Mouse (Mus musculus) MEL (cell line): Measurements from ENCODE around the gene Sdsl. TPM values are rescaled to one million over a fixed set of nuclear protein-coding genes. Genes with fewer than 3 reads are reported as not detected.

ENCODE experiments used
- DNase-seq: peaks from one replicate; pipeline ENCODE4 v3.0.0; 2011; ENCODE audit warnings: low read depth, low spot score
- H3K27ac ChIP-seq: 2 replicates; pipeline ENCODE4 v1.5.1; 2012; ENCODE audit warnings: low read depth, mild to moderate bottlenecking, control low read depth, low read length, moderate library complexity; ENCODE audit not compliant: control insufficient read depth
- H3K27me3 ChIP-seq, 2 experiments: fragments of 150-350 bp in 1 of 2; sonication (generic) in 1 of 2; 2 replicates each; pipeline ENCODE4 v1.6.1; 2012; ENCODE audit warnings: low read length in 2 of 2, mild to moderate bottlenecking in 2 of 2, improper control_type of control experiment in 1 of 2, moderate library complexity in 1 of 2; ENCODE audit not compliant: insufficient read depth in 2 of 2, control insufficient read depth in 1 of 2
- H3K36me3 ChIP-seq, 2 experiments: 2 replicates each; pipeline ENCODE4 v1.6.1; 2012 to 2014; ENCODE audit warnings: low read length in 2 of 2, improper control_type of control experiment in 1 of 2, inconsistent platforms in 1 of 2, mild to moderate bottlenecking in 1 of 2; ENCODE audit not compliant: insufficient read depth in 2 of 2, control insufficient read depth in 1 of 2
- H3K4me1 ChIP-seq, 2 experiments: fragments of 150-350 bp in 1 of 2; sonication (generic) in 1 of 2; 2 replicates each; pipeline ENCODE4 v1.6.1; 2012; ENCODE audit warnings: low read length in 2 of 2, improper control_type of control experiment in 1 of 2, mild to moderate bottlenecking in 1 of 2; ENCODE audit not compliant: insufficient read depth in 2 of 2, control insufficient read depth in 1 of 2
- H3K4me3 ChIP-seq, 2 experiments: fragments of 150-350 bp in 1 of 2; sonication (generic) in 1 of 2; 2 replicates each; pipeline ENCODE4 v1.5.1; 2012; ENCODE audit warnings: low read depth in 2 of 2, low read length in 2 of 2, mild to moderate bottlenecking in 2 of 2, moderate library complexity in 2 of 2, control low read depth in 1 of 2, improper control_type of control experiment in 1 of 2; ENCODE audit not compliant: control insufficient read depth in 1 of 2, insufficient read depth in 1 of 2
- H3K79me2 ChIP-seq: 2 replicates; pipeline ENCODE4 v1.6.1; 2012; ENCODE audit warnings: mild to moderate bottlenecking, low read length, moderate library complexity; ENCODE audit not compliant: control insufficient read depth, poor library complexity, insufficient read depth
- H3K9ac ChIP-seq: 2 replicates; pipeline ENCODE4 v1.6.1; 2012; ENCODE audit warnings: low read depth, mild to moderate bottlenecking, control low read depth, low read length, moderate library complexity; ENCODE audit not compliant: control insufficient read depth, poor library complexity, severe bottlenecking
- H3K9me3 ChIP-seq: fragments of 150-350 bp; sonication (generic); replicated peaks from 2 replicates; pipeline ENCODE4 v1.6.1; 2012; ENCODE audit warnings: mild to moderate bottlenecking, low read length, improper control_type of control experiment, moderate library complexity; ENCODE audit not compliant: insufficient read depth
- CHD2 ChIP-seq: IDR thresholded peaks from 2 replicates; pipeline ENCODE4 v1.6.1; 2011; ENCODE audit warnings: low read length, improper control_type of control experiment
- E2F4 ChIP-seq: IDR thresholded peaks from 2 replicates; pipeline ENCODE4 v1.6.1; 2011; ENCODE audit warnings: low read depth, low read length, improper control_type of control experiment, borderline replicate concordance
- HCFC1 ChIP-seq: IDR thresholded peaks from 2 replicates; pipeline ENCODE4 v1.6.1; 2012; ENCODE audit warnings: low read depth, mild to moderate bottlenecking, inconsistent platforms, low read length, improper control_type of control experiment, moderate library complexity
- JUND ChIP-seq: IDR thresholded peaks from 2 replicates; pipeline ENCODE4 v1.6.1; 2011; ENCODE audit warnings: low read depth, mild to moderate bottlenecking, improper control_type of control experiment, low read length
- KAT2A ChIP-seq: conservative IDR thresholded peaks from 2 replicates; pipeline ENCODE4 v1.6.1; 2012; ENCODE audit warnings: low read depth, low read length, improper control_type of control experiment, inconsistent platforms
- MAFK ChIP-seq: IDR thresholded peaks from 2 replicates; pipeline ENCODE4 v1.6.1; 2011; ENCODE audit warnings: low read depth, mild to moderate bottlenecking, low read length, improper control_type of control experiment, borderline replicate concordance
- MAX ChIP-seq: IDR thresholded peaks from 2 replicates; pipeline ENCODE4 v1.6.1; 2011; ENCODE audit warnings: low read length, improper control_type of control experiment
- MAZ ChIP-seq: IDR thresholded peaks from 2 replicates; pipeline ENCODE4 v1.6.1; 2012; ENCODE audit warnings: low read depth, mild to moderate bottlenecking, inconsistent platforms, low read length, improper control_type of control experiment
- MEF2A ChIP-seq: IDR thresholded peaks from 2 replicates; pipeline ENCODE4 v1.6.1; 2014; ENCODE audit warnings: low read depth, mild to moderate bottlenecking, inconsistent platforms, low read length, improper control_type of control experiment; ENCODE audit not compliant: poor library complexity, insufficient replicate concordance, severe bottlenecking; ENCODE audit errors: extremely low read depth
- MYC ChIP-seq: IDR thresholded peaks from 2 replicates; pipeline ENCODE4 v1.6.1; 2011; ENCODE audit warnings: low read depth, mild to moderate bottlenecking, low read length, improper control_type of control experiment, moderate library complexity
- NELFE ChIP-seq: IDR thresholded peaks from 2 replicates; pipeline ENCODE4 v1.6.1; 2011; ENCODE audit warnings: low read depth, low read length, improper control_type of control experiment
- NRF1 ChIP-seq: IDR thresholded peaks from 2 replicates; pipeline ENCODE4 v1.6.1; 2014; ENCODE audit warnings: low read depth, mild to moderate bottlenecking, inconsistent platforms, low read length, improper control_type of control experiment, moderate library complexity; ENCODE audit not compliant: poor library complexity, insufficient read depth, severe bottlenecking
- POLR2A ChIP-seq, 2 experiments: IDR thresholded peaks; 2 replicates each; pipeline ENCODE4 v1.6.1; 2011 to 2012; ENCODE audit warnings: low read length in 2 of 2, mild to moderate bottlenecking in 2 of 2, control low read depth in 1 of 2, improper control_type of control experiment in 1 of 2, low read depth in 1 of 2, moderate library complexity in 1 of 2; ENCODE audit not compliant: control insufficient read depth in 1 of 2, insufficient read depth in 1 of 2, poor library complexity in 1 of 2
- POLR2AphosphoS2 ChIP-seq: IDR thresholded peaks from 2 replicates; pipeline ENCODE4 v1.6.1; 2011; ENCODE audit warnings: low read length, improper control_type of control experiment
- SMC3 ChIP-seq: IDR thresholded peaks from 2 replicates; pipeline ENCODE4 v1.6.1; 2011; ENCODE audit warnings: low read depth, low read length, improper control_type of control experiment
- TAL1 ChIP-seq: IDR thresholded peaks from 2 replicates; pipeline ENCODE4 v1.6.1; 2012; ENCODE audit warnings: mild to moderate bottlenecking, inconsistent platforms, low read length, moderate library complexity, mixed read lengths
- TBP ChIP-seq: IDR thresholded peaks from 2 replicates; pipeline ENCODE4 v1.8.0; 2011; ENCODE audit warnings: low read depth, low read length, improper control_type of control experiment
- TCF12 ChIP-seq: IDR thresholded peaks from 2 replicates; pipeline ENCODE4 v1.6.1; 2014; ENCODE audit warnings: low read depth, mild to moderate bottlenecking, inconsistent platforms, low read length, improper control_type of control experiment, moderate library complexity
- USF2 ChIP-seq, 2 experiments: IDR thresholded peaks; 2 replicates each; pipeline ENCODE4 v1.6.1; 2011 to 2012; ENCODE audit warnings: improper control_type of control experiment in 2 of 2, low read length in 2 of 2, borderline replicate concordance in 1 of 2, inconsistent platforms in 1 of 2, low read depth in 1 of 2, mild to moderate bottlenecking in 1 of 2; ENCODE audit not compliant: insufficient read depth in 1 of 2
- ZC3H11A ChIP-seq: IDR thresholded peaks from 2 replicates; pipeline ENCODE4 v1.6.1; 2012; ENCODE audit warnings: low read depth, mild to moderate bottlenecking, inconsistent platforms, low read length, improper control_type of control experiment
- ZMIZ1 ChIP-seq: IDR thresholded peaks from 2 replicates; pipeline ENCODE4 v1.6.1; 2012; ENCODE audit warnings: low read depth, mild to moderate bottlenecking, inconsistent platforms, low read length, improper control_type of control experiment, moderate library complexity
- polyA plus RNA-seq, 2 experiments: library from polyadenylated mRNA; stranded (reverse) in 1 of 2; unstranded in 1 of 2; fragments of >175 nt in 1 of 2; fragments of >200 nt in 1 of 2; gene quantifications; 2 replicates each; pipeline versions ENCODE4 v1.2.1 to v1.2.4; 2012; ENCODE audit warnings: low replicate concordance in 2 of 2, low read depth in 1 of 2; ENCODE audit not compliant: insufficient read length in 2 of 2, insufficient read depth in 1 of 2, missing spikeins in 1 of 2
- total RNA-seq: library from RNA; depleted of rRNA; stranded (reverse); fragments of 300-350 nt; gene quantifications from 2 replicates; pipeline ENCODE4 v1.2.3, GENCODE M21; 2012

The Sdsl gene
- total and polyA plus RNA-seq, 3 experiments = 12.1 to 21.0 TPM; not detected in 1

GRCm38 (mm10) chr5:120432486-120433015, 40.1 kb downstream of the Sdsl start:
- Histone ChIP-seq H3K79me2 (no peaks in the 10 kb centered on the region), H3K27ac (no peak overlapping the region), H3K9me3 (no peaks in the 10 kb centered on the region), H3K9ac (no peak overlapping the region), H3K4me1 (no peaks in the 10 kb centered on the region), H3K4me3 (no peak overlapping the region), H3K27me3 (no peaks in the 10 kb centered on the region), H3K36me3 (no peaks in the 10 kb centered on the region)
- TF ChIP-seq MEF2A = no peak
- no peak for TF ChIP-seq MAFK
- TF ChIP-seq NELFE = no peak
- TF ChIP-seq NRF1 = no peak
- no peak for DNase-seq

- Histone ChIP-seq H3K4me3 (no peak within 1 kb of the TSS), H3K36me3 (no peaks in the 10 kb centered on the region), H3K9me3 (no peaks in the 10 kb centered on the region), H3K27me3 (no peaks in the 10 kb centered on the region), H3K4me1 (no peaks in the 10 kb centered on the region), H3K79me2 (no peaks in the 10 kb centered on the region), H3K9ac (no peak within 1 kb of the TSS), H3K27ac (no peak within 1 kb of the TSS)
- TF ChIP-seq E2F4 (no peak), HCFC1 (no peak), TCF12 (no peak), POLR2A (IDR thresholded peaks at IDR 0.05; ENCODE audit: control insufficient read depth in 1 of 2, insufficient read depth in 1 of 2, low read depth in 1 of 2, low read length in 2 of 2, poor library complexity in 1 of 2) (no peak), JUND (no peak)
- DNase-seq = no peak
These were observed 40.7 kb downstream of the Sdsl start, which contains the start of gene Lhx5 for GRCm38 (mm10) chr5:120431649-120432485. Gene Lhx5, plus strand, starts transcription at chr5:120431699.

GRCm38 (mm10) chr5:120431001-120431583, 41.5 kb downstream of the Sdsl start:
- no peak overlapping the region for H3K9ac ChIP-seq
- no peak overlapping the region for H3K4me3 ChIP-seq
- H3K27me3 ChIP-seq = no peaks in the 10 kb centered on the region
- no peaks in the 10 kb centered on the region for H3K36me3 ChIP-seq
- H3K9me3 ChIP-seq = no peaks in the 10 kb centered on the region
- no peak for TF ChIP-seq MAZ
- no peak for TF ChIP-seq KAT2A
- no peak for TF ChIP-seq USF2 (IDR thresholded peaks at IDR 0.05; ENCODE audit: borderline replicate concordance in 1 of 2, insufficient read depth in 1 of 2, low read depth in 1 of 2, low read length in 2 of 2)
- TF ChIP-seq CHD2 = no peak
- no peak for TF ChIP-seq ZC3H11A
- TF ChIP-seq MEF2A = no peak
- no peak for TF ChIP-seq ZMIZ1
- no peak for TF ChIP-seq JUND
- TF ChIP-seq TBP = no peak
- no peak for TF ChIP-seq POLR2A (IDR thresholded peaks at IDR 0.05; ENCODE audit: control insufficient read depth in 1 of 2, insufficient read depth in 1 of 2, low read depth in 1 of 2, low read length in 2 of 2, poor library complexity in 1 of 2)
- TF ChIP-seq NELFE = no peak
- TF ChIP-seq MAX = no peak
- TF ChIP-seq TAL1 = no peak
- TF ChIP-seq MYC = no peak
- no peak for TF ChIP-seq SMC3
- no peak for TF ChIP-seq HCFC1
- no peak for TF ChIP-seq POLR2AphosphoS2
- no peak overlapping the region for H3K27ac ChIP-seq
- no peaks in the 10 kb centered on the region for H3K79me2 ChIP-seq
- H3K4me1 ChIP-seq = no peaks in the 10 kb centered on the region
- no peak for DNase-seq
